Mouse (Mus musculus): ENCODE results near the gene 1520401A03Rik.

1520401A03Rik gene

DNA sequence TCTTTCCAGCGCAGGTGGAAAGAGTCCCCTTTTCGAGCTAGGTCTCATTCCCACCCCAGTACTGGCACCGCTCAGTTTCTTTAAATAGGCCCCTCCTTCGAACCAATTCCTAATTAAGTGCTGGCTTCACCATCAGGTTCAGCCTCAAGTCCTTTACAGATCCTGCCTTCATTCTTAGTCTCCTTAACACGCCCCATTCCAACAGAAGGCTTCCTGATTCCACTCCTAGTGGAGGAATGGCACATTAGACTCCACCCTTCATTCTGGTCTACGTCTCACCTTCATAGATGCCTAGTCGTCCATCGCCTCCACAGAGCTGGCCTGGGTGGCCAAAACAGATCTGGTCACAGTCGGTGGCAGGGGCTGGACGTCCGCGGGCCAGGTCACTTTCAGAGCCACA lies 20.4 kb upstream of the 1520401A03Rik start:
- DNase-seq (ENCODE audit: low spot score in 2 of 2), result no peak

DNA sequence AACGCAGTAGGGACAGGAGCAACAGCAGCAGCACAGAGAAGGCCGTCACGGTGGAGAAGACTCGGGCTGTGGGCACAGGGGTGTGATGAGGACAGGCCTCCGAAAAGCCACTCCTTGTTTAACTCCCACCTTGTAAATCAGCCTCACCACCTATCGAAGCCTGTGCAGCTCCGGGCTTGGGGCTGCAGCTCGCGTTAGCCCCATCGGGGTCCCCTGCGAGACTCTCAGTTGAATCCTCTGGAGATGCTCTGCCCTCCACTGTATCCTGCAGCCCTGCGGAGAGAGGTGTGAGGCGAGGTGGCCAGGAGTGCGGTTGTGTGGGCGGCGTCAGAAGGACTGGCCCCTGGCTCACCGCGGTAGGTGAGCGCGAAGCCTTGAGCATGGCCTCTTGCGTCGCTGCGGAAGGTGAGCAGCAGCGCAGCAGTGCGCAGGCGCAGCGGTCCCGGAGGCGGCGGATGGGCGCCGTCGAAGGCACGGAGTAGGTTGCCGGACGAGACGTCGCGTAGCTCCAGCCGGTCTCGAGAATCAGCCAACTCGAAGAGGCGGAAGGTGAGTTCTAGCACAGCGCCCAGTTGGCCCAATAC lies 19.7 kb upstream of the 1520401A03Rik start:
- DNase-seq (ENCODE audit: low spot score in 2 of 2), result peak in 1 of 2 experiments; percentile 43

DNA sequence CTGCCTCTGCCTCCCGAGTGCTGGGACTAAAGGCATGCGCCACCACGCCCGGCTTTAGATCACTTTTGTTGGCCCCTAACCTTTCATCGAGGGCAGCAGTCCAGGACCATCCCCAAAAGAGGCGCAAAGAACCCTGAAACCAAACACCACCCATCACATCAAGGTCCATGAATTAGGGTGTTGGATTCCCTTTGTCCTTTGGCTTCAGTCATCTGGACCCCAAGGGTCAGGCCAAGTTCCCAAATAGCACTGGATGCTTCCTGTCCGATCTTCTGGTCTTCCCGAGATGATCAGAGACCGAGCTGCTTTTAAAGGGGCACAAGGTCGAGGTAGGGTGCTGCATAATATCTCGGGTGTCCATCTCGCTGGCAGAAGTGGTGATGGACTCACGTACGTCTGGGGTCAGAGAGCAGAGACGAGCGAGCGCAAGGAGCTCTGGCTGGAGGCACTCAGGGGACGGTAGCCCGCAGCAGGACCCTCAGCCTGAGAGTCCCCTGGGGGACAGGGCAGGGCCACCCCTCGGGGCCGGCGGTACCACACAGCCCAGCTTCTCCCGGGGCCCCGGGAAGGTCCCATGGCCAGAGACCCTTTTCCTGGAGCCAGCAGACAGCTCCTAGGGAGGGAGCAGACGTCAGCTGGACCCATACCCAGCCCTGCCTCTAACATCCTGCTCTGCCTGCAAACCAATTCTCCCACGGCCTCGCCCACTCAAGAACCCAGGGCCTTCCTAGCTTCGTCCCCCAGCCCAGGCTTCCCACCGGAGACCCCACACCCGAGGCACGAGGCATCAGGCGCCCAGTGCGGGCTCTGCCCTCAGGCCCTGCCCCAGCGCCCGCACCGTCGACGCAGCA lies 19.0 kb upstream of the 1520401A03Rik start:
- no peak for DNase-seq (ENCODE audit: low spot score in 2 of 2)

DNA sequence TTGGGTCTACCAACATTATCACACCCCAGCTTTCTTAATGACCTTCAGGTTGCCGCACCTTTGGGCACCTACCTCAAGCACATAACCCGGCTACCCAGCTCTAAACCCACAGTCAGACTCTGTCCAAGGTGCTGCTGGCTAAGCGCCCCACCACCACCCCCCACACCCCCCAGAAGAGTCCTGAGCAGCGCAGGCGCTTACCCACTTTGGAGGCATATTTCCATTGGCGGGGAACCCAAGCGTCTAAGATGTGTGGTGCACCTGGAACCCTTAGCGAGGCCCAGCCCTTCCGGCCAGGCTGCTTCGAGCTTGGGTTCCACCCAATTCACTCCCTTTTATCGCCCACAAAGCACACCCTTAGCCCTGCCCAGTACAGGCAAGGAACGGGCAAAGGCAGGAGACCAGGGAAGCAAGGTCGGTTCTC lies 18.0 kb upstream of the 1520401A03Rik start, which contains the start of gene Paqr4:
Gene Paqr4 (minus strand): TSS at position 270 of the 424 bp plus-strand sequence.
- no peak for DNase-seq (ENCODE audit: low spot score in 2 of 2)

DNA sequence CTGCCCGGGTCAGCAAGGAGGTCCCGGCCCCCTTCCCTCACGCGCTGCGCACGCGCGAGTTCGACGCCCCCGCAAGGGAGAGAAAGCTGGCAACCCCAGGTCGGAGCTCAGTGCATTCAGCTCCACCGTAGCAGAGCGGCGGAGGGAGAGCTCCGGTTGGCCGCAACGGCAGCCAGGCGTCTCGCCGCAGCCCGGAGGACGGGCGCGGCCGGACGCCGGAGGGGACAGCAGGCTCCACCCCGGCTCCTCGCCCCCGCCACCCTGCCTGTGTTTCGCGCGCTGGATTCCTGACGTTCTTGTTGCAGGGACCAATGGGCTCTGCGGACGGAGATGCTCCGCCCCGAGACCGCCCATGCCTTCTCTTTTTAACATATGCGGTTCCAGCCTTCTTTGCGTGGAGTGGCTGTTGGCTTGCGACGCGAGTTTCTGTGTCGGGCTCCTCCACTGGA lies 17.6 kb upstream of the 1520401A03Rik start:
- DNase-seq (ENCODE audit: low spot score in 2 of 2), result peak; percentile 48 to 56

DNA sequence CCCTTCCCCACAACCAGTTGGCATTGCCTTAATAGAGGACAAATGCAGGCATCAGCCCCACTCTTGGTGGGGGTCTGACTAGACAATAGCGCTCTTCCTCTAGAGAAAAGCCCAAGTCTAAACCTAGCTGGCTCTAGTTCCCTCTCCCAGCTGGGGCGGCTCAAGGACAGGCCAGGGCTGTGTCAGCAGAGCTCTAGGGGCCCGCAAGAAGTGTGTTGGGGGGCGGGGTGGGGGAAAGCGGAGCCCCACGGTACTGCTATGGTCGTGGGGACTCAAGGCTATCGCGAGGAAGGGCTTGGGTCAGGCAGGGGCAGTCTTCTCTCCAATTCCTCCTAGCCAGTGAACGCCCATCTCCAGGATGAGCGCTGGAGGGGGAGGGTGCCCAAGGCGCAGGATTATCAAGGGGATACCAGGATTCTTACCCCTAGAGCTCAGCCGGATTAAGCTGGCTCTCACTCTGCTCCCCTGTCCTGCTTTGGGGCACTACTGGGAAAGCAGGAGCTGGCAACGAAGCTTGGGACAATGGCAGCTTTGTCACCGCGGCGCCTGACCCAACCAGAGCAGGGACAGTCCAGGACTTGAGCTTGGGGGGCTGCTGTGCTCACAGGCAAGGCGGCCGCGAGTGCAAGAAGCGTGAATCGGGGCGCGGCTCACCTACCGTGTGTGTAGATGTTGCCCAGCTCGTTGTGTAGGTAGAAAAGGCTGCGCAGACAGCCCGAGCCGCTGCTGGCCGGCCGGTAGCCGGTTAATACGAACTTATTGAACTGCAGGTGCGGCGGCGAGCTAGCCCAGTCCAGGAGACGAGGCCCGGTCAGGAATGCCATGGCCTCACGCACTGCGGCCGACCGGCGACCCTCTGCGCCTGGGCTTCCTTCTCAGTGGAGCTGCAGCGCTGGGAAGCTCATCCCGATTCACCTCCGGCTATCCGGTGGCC lies 16.9 kb upstream of the 1520401A03Rik start:
- no peak for DNase-seq (ENCODE audit: low spot score in 2 of 2)

DNA sequence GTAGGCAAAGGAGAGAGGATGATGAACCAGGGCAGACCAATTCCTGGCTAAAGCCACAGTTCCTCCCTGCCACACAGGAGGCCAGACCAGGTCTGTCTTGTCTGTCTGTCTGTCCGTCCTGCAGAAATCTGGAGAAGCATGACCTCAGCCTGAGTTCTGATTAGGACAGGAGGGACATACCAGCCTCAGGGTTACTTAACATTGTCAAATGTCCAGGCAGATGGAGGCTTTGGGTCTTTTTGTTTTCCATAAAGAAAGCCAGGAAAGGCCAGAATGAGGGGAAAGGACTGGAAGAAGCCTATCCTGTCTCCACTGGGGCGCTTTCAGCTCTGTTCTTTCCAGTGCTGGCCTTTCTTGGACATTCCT lies 16.2 kb upstream of the 1520401A03Rik start:
- DNase-seq (ENCODE audit: low spot score in 2 of 2), result no peak

DNA sequence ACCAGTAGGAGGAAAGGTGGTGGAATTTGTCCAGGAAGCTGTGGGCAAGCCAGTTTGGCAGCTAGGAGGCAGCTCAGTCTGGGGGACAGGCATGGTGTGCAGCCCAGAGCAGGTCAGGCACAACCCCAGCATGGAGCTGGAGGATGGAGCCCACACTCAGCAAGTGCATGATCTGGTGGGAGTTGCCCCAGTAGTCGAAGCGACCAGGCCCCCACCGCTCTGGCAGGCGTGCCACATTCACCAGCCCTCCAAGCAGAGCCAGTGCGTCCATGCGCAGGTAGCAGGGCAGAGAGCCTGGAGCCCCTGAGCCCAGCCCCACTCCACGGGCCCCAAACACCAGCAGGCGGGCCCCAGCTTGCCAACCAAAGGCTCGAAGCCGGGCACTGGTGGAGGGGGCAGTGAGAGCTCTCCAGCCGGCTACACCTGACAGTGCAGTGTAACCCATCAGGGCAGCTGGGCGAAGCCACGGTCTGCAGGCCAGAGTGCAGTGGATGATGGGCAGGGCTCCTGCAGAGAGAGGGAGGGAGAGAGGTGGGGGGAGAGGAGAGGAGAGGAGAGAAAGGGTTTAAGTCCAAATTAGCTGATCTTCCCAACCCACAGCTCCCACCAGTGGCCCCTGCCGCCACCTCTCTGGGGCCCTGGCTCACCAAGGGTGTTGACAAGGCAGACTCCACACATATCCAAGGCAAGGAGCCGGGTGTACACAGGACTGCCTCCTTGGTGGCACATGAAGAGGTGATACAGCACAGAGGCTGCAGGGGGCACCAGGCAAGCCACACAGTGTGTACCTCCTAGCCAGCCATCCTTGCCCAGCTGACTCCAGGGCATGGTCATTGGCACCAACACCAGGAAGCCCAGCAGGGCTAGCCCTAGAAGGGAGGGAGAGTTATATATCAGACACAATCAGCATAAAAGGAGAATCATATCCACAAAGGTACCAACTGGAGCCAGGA lies 15.2 kb upstream of the 1520401A03Rik start:
- no peak for DNase-seq (ENCODE audit: low spot score in 2 of 2)

DNA sequence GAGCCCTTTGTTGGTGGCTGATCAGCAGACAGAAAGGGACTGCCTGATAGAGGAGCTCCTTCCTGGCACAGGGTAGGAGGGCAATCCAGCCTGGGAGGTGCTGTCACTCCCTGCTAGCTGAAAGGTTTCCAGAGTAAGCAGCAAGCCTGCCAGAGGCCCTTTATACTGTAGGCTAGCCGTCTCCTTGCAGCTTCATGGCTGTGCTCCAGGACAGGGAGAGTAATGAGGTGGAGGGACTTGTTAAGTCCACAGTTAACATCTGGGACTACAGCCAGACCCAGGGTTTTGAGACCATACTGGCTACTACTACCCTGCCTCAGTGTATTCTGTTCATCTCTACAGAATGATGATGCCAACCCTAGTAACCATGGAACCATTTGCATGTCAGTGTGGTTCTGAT lies 11.8 kb upstream of the 1520401A03Rik start:
- no peak for DNase-seq (ENCODE audit: low spot score in 2 of 2)

DNA sequence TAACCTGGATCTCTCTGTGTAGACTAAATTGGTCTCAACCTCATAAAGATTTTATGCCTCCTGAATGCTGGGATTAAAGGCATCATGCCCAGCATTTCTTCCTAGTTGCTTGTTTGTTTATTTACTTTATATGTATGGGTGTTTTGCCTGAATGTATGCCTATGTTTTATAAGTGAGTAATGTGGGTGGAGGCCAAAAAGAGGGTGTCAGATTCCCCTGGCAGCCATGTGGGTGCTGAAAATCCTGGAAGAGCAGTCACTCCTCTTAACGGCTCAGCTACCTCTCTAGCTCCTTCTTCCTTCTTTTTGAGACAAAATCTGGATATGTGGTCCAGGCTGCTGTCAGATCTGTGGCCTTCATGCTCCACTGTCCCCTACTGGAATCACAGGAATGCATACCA lies 7.9 kb upstream of the 1520401A03Rik start:
- no peak for DNase-seq (ENCODE audit: low spot score in 2 of 2)

DNA sequence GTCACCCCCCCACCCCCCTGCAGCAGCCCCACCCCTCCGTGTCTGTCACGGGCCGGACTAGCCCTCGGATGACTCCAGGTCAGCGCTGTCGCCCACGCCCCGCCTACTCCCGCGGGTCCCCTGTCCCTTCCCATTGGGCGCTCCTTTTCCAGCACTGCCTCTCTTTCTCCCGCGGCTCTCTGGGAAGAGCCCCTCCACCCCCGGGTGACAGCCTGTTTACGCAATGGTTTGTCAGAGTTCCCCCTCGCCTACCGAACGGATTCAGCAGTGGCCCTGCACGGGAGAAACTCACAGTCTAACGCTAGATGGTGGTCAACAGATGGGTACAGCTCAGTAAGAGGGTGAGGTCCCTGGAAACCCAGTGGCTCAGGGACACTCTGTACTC lies 4.2 kb upstream of the 1520401A03Rik start:
- DNase-seq (ENCODE audit: low spot score in 2 of 2), result peak; percentile 29 to 36

DNA sequence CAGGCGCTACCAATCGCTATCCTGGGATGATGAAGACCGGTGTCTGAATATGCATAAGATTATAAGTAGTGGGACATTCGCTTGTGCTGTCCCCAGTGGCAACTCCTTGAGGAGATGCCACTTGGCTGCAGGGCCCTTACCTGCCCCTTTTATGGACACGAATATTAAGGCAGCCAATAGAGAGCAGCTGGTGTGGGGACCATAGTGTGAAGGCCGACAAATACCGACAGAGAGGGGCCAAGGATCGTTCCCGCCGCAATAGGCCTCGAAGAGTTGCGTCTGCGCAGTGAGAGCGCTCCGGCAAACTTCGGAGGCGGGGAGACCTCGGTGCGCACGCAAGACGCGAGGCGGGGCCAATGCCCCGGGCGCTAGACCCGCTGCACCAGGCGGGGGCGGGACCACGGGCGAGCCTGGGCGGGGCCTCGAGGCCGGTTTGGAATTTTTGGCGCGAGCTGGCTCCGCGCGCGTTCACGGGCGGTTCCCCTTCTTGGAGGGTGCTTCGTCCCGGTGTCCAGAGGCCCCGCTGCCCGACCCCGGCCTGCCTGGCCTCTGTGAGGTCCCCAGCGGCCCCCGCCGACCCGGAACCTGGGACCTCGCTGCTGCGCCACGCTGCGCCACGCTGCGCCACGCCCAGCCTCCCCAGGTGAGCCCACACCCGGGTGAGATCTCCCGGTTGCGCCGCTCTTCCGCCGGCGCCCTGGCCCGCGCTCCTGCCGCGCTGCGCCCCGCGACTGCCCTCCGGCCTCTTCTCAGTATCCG lies 3.6 kb upstream of the 1520401A03Rik start, which contains the start of gene Pkmyt1:
Gene Pkmyt1 (plus strand): TSS at position 338 of the 759 bp plus-strand sequence.
- DNase-seq (ENCODE audit: low spot score in 2 of 2), result peak; percentile 92 to 96

DNA sequence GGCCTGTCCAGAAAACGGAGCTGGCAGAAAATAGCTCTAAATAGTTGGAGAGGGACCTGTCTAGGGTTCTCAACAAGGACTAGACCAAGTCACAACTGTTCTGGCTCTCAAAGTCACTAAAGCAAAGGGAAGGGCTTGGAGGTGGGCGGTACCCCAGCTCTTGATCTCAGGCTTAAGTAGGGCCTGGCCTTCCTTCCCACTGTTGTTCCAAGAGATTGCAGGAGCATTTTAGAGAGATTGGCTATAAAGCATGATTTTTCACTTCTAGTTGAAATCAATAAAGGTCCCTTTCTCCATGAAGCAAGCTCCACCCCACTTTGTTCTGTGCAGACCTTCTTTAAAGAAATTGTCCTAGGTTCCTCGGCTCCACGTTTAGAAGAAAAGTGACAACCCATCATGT lies 2.9 kb upstream of the 1520401A03Rik start:
- DNase-seq (ENCODE audit: low spot score in 2 of 2), result no peak

DNA sequence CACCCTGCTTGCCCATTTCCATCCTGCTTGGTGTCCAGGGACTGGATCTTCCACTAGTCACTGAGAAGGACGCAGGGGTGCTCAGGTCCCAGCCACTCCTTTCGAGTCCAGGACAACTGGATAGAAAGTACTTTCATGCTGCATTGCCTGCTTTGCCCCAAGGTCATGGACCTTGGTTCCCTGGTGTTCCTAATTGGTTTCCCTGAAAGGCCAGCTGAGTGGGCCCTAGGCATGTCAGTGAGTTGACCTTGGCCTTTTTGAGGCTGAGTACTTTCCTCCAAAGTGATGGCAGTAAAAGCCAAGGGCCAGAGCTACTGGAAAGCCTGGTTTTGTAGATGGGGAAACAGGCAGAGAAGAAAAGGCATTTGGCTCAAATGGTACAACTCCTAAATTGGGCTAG lies 697 bp downstream of the 1520401A03Rik start:
- DNase-seq (ENCODE audit: low spot score in 2 of 2), result no peak

DNA sequence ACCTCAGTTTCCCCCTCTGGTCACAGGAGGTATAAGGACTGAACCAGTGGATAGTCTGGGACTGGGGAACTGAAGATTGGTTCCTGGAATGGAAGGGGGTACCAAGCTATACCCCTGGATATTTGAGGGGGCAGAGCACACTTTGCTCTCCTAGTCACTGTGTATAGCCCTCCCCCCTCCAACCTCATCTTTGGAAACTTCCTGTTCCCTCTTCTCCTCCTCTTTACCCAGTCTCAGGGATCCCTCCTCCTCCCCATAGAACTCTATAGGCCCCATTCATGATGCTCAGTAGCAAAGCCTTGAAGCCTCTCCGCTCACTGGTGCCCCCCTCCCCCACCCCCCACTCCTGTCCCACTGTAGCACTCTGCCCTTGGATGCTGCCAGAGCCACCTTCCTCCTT lies 3.1 kb downstream of the 1520401A03Rik start:
- DNase-seq (ENCODE audit: low spot score in 2 of 2), result no peak

DNA sequence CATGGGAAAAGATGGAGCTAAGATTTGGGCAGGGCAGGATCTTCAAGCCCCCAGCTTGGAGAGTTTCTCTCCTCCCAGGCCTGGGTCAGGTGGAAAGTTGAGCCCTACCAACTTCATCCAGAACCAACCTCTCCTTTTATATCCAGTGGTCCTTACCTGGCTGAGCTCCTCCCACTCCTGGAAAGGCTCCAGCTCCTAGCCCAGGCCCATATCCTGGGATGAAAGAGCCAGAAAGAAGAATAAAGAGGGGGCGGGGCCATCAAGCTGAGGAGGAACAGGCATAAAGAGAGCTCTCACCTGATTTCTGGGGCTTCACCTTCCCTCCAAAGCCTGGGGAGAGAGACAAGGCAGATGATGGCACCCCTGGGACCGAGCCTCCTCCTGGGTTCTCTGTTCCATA lies 5.6 kb downstream of the 1520401A03Rik start:
- no peak for DNase-seq (ENCODE audit: low spot score in 2 of 2)

DNA sequence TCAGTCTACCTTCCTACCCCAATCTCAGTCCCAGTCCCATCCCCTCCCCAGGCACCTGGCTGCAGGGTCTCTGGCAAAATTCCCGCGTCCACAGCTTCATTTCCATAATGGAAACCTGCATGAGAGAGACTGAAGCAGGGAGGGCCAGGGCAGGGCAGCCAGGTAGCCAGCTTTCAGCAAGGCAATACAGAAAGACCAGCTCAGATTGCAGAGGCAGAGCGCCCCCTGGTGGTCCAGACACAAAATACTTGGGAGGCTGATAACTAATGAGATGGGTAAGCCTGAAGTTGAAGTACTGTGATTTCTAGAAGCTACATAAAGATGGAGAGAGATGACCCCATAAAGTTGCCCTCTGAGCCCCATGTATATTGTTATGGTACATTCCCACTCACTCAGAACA lies 16.4 kb downstream of the 1520401A03Rik start:
- peak; percentile 20 to 73 for DNase-seq (ENCODE audit: low spot score in 2 of 2)

DNA sequence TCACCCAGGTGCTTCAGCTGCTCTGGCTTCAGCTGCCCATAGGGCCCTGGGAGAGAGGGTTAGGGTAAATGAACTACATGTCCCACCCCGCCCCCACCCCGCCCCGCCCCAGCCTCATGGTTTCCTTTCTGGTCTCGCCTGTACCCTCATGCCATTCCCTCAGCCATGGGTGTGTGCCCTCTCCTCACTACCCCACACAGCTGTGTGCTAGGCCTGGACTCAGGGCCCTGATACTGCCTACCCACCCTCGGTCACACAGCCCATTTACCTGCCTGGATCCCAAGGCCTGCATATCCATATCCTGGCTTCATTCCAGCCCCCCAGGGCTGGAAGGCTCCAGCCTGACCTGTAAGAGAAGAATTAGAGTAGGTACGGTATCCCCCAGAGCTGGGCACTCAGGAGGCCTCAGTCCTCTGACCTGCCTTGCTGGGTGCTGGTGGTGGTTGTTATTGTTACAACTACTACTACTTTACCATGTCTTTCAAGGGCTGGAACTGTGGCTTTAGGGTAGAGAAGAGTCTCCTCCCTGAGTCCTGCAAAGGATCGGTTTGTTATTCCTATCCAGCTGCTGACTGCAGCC lies 17.0 kb downstream of the 1520401A03Rik start:
- DNase-seq (ENCODE audit: low spot score in 2 of 2), result no peak

DNA sequence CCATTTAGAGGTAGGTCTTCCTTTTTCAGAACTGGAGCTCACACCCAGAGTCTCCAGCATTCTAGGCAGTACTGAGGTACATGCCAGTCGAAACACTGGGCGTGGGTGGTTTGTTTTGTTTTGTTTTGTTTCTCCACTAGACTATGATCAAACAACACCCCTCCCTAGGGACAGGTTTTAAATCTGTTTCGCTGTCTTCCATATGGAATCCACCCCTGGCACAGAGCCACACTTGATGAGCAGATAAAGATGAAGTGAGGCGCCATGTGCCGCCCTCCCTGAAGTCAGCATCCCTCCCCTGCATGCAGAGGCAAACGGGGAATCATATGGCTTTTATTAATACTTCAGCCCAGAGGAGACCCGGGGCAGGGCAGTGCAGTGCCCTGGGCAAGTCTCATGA lies 17.8 kb downstream of the 1520401A03Rik start:
- no peak for DNase-seq (ENCODE audit: low spot score in 2 of 2)

DNA sequence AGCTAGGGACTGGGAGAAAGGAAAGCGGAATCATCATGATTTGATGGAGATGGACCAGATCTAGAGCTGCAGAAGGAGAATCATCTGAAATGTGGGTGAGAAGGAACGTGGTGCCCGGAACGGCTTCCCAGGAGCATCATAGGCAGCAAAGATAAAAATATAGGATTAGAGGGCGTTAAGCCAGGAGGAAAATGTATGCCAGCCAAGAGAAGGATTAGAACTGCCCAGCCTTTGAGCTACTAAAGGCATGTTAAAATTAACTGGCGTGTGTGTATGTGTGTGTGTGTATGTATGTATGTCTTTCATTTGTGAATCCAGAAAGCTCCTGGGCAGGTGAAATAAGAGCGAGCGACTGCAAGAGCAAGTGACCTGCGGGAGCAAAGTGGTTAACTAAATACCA lies 19.3 kb downstream of the 1520401A03Rik start:
- no peak for DNase-seq (ENCODE audit: low spot score in 2 of 2)
